Mouse (Mus musculus) hindlimb bud, embryonic 11.5 days (tissue): ENCODE results near the gene Slit3.

ENCODE experiments used
- DNase-seq: peaks from one replicate; pipeline ENCODE4 v3.0.0-alpha.2; 2012; ENCODE audit warnings: low read depth, low spot score; ENCODE audit errors: extremely low spot score

The Slit3 gene

DNA sequence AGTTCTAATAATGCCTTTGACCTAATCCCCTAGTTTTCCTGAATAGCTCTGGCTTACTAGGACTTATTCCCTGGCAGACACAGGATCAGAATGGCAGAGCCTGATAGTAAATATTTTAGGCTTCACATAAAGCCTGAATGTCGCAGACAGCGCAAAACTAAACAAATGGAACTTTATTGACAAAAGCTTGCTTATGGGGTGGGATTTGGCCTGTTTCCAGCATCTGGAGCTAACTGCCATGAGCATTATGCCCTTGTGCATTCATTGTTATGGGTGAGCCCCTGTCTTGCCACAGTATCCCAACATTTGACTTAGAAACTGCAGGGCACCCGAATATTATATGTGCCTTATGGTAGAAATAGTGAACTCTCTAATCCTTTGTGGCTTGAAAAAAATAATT, 438.4 kb downstream of the Slit3 start:
- no peak for DNase-seq

DNA sequence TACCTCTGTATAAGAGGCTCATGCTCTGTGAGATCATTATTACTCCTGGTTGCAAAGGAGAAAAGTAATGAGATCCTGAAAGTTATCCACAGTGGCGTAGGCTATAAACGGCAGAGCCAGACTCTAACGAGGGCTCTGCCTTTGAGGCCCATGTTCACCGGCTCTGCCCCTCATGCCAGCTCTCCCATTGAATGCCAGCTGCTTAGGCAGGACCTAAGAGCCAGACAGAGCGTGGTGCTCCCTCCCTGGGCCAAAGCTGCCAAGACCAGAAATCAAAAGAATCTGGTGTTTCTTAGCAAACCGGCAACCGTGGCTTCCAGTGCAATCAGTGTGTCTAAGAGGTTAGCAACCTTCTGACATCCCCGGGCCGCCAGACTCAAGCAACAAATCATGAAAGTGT, 440.7 kb downstream of the Slit3 start:
- no peak for DNase-seq

DNA sequence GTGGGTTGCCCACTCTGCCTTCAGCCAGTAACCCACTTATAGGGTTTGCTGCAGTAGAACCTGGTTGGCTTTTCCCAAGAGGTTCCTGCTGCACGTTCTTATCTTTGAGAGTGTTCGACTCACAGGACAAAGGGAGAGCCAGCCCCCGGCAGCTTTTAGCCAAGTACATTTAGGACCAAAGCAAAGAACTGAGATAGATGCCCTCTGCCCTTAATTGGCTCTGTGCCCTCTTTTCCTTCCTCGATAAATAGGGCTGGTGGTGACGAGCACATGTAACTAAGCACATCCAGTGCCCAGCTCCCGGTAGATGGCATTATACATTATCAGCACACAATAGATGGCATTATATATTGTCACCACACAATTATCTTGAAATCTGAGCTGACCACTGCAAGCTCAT, 444.3 kb downstream of the Slit3 start:
- no peak for DNase-seq

DNA sequence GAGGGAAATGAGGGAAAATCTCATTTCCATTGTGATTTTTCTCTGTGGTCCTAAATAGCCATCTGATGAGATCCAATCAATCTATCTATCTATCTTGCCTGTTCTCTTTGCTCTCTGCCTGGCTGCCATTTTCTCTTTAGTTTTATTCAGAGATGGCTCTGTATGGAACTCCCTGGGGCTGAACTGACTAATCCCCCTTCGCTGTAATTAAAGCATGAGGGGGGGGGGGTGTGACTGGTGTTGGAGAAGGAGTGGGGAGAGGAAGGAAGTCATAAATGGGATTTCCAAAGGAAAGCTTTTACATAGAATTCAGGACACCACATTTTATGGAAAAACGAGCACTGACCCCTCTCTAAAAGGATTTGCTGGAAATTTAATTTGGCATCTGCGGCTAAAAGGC, 445.7 kb downstream of the Slit3 start:
- DNase-seq: no peak

DNA sequence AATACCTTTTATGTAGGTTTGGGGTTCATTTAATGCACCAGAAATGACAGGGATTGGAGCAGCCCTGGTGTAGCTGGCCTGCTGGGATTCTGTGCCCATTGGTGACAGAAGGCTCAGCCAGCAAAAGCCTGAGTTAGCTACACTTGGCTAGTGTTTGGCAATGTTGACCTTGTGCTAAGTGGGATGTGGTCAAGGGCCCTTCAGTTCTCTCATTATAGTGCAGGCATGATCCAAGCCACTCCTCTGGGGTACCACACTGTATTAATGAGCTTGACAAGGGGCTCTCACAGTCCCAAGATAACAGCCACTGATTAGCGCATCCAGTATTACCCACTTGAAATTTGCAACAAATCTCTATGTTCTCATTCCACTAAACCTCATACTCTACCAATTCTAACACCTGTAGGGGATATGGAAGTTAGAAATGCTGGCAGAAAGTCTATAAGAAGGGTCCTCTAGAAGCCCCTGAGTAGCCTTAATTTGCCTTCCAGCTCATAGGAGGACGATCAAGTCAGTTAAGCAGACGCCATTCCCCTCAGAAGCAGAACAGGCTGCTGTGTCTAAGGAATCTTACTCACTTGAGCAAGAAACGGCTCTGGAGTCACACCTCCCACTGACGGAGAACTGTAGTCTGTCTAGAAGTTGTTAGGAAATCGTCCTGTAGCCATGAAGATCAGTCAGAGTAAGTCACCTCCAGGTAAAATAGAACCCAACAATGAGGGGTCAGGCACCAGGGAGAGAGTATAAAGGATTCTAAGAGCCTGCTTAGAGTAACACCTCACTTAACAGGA, 448.3 kb downstream of the Slit3 start:
- DNase-seq: no peak

DNA sequence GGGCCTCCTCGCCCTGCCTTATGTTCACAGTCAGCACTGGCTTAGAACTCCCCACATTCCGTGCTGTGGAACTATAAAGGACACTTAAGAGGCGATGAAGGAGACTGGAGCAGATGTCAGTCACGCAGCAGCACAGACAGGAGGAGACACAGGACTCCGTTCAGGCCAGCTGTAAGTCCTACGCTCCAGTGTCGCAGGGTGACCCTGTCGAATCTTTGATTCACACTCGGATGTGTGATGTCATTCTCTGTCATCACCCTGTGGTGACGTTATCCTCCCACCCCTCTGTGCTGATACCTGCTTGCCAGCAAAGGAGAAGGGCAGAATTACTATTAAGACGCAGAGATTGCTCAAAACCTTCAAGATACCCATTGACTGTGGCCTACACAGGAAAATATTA, 448.9 kb downstream of the Slit3 start:
- DNase-seq: no peak

DNA sequence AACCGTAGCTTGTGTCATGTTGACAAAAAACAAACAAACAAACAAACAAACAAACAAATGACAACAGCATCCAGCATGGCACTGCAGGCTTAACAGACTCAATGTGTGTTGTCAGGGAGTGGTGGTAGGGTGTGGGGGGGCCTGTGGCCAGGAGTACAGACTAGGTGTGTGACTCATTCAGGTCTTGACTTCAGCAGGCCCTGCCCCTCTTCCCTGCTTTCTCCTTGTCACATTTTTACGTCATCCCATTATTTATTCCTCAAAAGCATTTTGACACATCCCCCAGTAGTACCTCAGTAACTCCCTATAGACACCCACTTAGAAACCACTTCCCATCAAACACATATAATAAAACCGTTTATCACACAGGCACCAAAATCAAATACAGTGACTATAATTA, 450.9 kb downstream of the Slit3 start:
- DNase-seq: no peak

DNA sequence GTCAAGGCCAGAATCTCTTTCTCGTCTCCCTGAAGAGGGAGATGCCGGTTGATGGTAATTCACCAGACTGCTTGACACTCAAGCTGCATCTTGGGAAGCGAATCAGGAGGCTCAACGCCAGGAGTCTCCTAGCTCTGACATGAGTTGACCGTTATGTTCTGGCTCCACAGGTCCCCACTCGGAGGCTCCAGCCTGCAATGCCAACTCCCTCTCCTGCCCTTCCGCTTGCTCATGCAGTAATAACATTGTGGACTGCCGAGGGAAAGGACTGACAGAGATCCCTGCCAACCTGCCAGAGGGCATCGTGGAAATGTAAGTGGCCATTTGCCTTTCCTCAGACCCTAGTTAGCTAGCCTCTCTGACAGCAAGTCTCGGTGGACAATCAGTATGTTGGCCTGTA, 457.8 kb downstream of the Slit3 start:
- no peak for DNase-seq

DNA sequence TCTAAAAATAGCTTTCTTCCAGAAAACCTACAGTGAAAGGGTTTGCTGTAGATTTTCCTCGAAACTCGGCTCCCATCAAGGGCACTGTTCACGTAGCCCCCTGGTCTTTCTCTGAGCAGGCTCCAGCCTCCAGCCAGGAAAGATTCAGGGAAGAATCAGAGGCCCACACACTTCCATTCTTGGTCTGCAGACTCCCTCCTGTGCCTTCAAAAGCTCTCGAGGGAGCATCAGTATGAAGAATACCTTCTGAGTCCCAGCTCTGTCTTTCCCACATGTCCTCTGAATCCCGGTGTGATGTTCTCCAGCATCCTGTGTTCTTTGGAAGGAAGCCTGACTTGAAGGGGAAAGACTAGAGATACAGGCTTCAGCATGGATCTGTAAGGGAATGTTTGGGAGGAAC, 461.6 kb downstream of the Slit3 start:
- no peak for DNase-seq

DNA sequence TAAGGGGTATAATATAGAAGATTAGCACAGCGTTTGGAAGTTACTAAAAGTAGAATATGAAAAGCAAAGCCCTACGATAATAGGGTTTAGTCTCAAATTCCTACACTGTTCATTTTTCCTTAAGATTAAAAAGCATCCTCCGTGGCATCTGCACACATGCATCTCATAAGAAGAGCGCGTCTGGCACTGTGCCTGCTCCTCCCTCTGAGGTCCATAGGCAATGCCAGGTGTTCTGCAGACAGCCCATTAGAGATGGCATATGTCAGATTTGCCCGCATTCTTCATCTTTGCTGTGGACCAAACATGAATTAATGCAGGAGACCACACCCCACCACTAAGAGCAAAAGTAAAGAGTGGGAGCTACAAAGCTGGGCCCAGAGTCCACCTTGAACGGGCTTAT, 462.6 kb downstream of the Slit3 start:
- no peak for DNase-seq

DNA sequence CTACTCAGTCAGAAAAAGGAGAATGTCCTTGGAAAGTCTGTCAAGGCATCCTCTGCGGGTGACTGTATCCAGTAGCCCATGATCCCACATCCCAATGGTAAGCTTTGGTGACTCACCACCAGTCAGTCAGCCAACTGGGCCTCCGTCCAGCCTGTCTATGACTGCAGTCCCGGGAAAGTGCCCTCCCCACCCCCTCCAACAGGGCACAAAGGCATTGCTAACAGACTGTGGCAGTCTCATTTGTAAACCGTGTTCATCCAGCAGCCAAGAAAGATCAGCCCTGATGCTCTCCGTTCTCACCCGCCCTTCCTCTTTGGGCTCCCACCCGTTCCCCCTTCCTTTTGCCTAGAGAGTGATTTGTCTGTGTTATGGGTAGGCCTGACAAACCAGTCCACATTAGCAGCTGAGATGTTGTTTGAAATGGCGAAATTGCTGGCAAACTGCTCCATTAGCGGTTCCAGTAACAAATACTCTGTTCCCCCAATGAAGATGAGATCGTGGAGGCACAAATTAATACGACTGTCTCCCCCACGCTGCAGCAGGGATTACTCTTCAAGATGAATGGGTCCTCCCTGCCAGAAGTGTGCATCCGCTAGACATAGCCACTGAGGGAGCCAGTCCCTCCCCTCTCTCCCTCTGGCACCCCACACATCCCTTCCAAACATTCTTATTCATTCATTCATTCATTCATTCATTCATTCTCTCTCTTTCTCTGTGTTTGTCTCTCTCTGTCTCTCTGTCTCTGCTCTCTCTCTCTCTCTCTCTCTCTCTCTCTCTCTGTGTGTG, 466.3 kb downstream of the Slit3 start:
- DNase-seq: no peak

DNA sequence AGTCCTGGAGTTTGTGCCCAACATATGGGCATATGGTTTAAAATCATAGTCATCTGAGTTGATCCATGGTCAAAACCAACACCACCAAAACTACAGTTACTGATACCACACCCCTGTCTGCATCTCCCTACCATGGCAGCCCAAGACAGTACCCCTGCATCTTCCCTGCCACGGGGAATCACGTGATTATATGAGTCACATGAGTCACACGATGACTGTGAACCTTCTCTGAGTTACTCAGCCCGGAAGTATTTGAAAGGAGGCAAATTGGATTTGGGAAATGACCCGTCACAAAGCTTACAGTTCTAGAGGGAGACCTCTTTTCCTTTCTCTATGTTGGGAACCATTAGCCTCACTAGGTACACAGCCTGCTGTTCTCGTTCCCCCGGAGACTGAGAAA, 468.9 kb downstream of the Slit3 start:
- no peak for DNase-seq

DNA sequence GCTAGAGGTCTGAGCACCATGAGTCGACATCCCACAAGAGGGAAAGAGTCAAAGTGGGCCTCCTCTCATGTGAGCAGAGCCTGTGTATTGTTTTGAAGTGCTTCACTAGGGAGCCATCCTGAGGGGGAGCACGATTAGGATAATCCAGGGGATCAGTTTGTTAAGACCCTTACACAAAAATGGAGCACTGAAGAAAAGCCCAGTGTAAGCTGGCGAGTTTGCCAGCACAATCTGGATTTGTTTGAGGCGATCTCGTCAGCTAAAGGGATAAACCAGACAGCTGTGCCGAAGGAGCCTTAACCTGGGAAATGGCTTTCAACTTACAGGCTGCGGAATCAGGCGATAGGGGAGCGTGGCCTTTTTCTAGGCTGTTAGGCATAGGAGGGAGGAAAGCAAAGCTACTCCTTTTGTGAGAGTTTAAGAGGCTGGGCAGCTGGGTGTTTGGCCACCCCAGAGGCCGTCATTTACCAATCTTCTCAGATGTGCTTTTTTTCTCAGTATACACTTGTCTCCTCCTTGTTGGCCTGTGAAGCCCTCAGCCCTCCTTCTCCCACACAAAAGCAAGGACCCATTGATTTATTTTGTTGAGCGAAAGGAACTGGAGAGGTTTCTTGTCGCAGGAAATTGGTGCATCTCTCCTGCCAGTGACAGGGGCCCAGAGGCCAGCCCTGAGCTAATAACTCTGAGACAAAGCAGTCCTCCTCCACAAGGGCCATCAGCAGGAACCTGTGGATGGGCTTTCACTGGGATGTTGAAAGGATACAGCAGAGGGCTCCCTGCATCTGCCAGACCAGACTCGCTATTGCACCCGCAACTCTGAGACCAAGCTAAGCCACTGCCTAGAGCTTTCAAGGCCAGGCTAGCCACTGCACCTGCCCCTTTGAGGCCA, 472.4 kb downstream of the Slit3 start:
- no peak for DNase-seq

DNA sequence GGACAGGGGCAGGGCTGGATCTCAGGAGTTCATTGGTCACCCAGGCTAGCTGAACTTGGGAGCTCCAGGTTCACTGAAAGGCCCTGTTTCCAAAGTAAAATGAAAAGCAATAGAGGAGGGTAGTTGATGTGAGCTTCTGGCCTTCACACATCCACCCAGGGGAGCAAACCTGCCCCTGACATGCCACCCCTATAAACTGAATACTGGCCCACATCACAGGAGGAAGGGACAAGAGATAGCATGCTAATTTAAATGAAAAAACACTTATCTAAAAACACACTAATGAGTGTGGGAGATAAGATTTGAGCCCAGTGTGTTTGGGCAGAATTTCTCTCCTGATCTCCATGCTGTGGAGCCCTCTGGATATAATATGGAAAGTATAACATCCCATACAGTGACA, 475.0 kb downstream of the Slit3 start:
- DNase-seq: no peak

DNA sequence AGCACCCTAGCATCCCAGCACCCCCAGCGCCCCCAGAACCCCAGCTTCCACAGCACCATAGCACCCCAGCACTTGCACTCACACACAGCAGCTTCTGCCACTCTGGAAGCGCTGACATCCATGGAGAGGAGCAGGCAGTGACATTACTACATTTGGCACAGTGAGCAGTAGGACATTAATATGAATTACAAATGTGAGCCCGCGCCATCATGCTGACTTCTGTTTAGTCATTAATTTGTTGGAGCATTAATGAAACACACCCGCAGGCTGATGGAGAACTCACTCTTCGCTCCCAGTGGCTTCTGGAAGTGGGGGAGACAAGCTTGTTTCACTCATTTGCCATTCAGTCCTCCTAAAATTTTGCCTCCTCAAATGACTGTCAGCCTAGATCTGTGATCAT, 476.9 kb downstream of the Slit3 start:
- DNase-seq: no peak

DNA sequence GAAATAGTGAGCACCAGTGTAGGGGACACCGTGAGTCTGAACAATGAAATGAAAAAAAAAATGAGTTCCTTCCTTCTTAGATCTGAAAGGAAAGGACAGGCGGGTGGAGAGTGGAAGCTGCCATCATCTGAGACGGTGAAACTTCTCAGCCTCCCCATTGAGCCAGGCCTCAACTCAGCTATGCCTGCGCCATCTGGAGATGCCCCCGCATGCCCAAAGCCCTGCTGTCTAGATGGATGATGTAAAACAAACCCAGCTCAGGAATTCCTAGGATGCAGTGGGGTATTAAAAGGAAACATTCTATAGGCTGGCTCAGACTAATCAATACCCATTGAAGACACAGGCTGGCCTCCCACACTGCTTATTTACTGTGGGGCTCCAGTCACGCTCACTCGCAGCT, 477.7 kb downstream of the Slit3 start:
- DNase-seq: no peak

DNA sequence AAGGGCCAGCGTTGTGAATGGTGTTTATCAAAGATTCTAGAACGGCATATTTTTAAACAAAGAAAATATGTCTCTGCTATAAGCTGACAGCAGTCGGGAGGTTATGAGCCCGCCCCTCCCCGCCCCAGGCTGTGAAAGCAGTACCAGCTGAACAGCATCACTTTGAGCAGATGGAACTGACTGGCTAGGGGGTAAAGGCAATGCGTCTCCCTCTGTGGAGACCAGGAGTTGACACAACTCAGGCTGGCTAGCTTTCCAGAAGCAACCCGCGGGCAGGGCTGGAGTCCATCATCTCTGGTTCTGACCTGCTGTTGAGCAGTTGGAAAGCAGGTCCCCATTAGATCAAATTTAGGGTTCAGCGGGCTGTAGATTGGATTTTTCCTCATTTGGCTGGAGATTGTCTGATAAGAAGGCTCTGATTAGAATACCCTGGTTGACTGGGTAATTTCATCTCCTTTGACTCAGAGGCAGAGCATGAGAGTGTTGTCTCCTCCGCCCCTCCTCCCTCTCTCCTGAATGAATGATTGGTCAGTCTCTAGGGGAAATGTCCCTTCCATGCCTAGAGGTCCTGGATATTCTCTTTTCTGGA, 480.7 kb downstream of the Slit3 start:
- DNase-seq: no peak

DNA sequence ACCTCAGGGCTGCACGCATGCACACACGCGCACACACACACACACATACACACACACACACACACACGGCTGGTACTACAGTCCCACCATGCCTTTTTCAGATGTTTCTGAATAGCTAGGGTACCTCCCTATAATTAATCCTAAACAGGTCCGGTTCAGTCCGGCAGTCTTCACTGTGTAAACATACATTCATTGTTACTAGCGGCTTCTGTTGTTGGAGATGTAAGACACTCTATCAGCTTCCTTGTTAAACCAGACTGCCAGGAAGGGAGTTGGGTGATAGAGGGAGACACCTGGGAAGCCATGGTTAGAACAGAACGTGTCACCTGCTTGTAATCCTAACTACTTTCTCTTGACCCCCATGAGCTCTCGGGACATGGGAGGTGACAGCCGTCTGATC, 481.6 kb downstream of the Slit3 start:
- DNase-seq: no peak

DNA sequence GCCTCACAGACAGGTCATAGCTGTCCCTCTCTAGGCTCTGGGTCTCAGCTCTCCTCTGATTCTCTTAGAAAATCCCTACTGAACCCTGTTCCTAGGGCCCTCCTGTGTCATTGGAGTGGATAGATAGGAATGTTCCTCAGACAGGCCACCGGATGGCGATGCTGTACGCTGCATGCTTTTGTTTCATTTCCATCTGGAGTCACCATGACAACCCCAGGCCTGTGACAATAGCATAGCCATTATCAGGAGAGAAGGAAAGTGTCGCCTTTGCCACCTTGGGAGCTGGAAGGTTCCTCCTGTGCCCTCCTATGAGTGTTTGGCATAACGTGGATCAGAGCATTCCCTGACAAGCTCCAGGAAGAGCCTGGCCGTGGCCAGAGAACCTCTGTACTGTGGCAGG, 482.9 kb downstream of the Slit3 start:
- no peak for DNase-seq

DNA sequence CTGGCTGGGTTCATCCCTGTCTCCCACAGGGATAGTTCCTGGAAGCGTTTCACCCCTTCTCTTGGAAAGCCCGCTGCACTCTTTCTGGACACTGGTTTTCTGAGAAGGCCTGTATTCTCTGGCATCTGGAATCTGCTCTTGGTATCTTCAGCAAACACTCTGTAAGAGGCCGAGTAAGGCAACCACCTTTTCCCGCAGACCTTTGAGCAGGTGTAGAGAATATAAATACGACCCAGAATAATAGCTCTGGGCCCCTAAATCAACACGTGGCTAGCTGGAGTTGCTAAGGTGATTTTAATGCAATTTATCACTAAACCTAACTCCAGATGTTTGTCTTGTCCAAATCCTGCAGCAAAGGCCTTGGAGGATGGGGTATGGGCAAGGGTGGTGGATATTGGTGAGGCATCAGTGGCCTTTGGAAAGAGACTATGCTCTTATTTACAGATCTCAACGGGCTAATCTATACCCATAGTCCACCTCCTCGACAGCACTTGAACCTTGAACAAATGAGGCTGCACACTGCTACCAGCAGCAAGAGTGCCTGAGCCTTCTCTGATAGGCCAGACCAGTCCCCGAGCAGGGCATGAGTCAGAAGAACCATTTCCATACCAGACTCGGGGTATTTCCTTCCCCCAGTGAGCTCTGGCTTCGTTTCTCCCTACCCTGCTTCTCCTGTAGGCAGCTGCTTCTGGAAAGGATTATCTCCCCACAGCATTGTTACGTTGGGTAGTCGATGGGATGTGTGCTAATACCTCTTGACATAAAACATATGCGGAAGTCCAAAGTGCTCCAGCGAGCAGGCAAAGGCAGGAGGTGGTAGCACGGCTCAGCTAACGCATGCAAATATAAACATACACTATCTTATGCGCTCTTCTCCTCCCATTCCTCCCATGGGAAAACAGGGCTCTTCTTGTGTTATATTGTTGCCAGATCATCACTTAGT, 484.1 kb downstream of the Slit3 start:
- DNase-seq: no peak
